Mouse (Mus musculus) cerebellum, adult 2 months (tissue): ENCODE data around the gene Sinhcaf.

Source experiments
- CTCF ChIP-seq: fragments of 200-500 bp; IDR thresholded peaks from 2 replicates; pipeline ENCODE4 v1.5.1; 2011; ENCODE audit warnings: low read depth, mild to moderate bottlenecking, control low read depth, low read length, moderate library complexity, borderline replicate concordance; ENCODE audit not compliant: insufficient read depth
- POLR2A ChIP-seq: fragments of 200-500 bp; IDR thresholded peaks from 2 replicates; pipeline ENCODE4 v1.6.1; 2011; ENCODE audit warnings: low read length, control low read depth, borderline replicate concordance; ENCODE audit not compliant: insufficient read depth

GRCm38 (mm10) chr6:148972891-148973290, 26.6 kb upstream of the Sinhcaf start:
- TF ChIP-seq POLR2A (no peak), CTCF (no peak)
